Mouse (Mus musculus) heart, postnatal 0 days (tissue): ENCODE measurements around the gene Tarsl2. TPM values are rescaled to one million over a fixed set of nuclear protein-coding genes. Genes with fewer than 3 reads are reported as not detected.

Experiments used
- ATAC-seq: fragments of 200-750 bp; cut with Nextera tagmentation; 2 replicates; pipeline ENCODE4 v1.8.0; 2017; ENCODE audit warnings: low read depth, moderate number of reproducible peaks, moderate library complexity; ENCODE audit not compliant: insufficient read depth
- DNase-seq: peaks from one replicate; pipeline ENCODE4 v3.0.0-alpha.2; 2016; ENCODE audit warnings: low spot score
- H3K27ac ChIP-seq: fragments of 300-500 bp; sonication (generic); 2 replicates; pipeline ENCODE4 v1.5.1; 2014; ENCODE audit warnings: low read depth, mild to moderate bottlenecking
- H3K27me3 ChIP-seq: fragments of 300-500 bp; sonication (generic); 2 replicates; pipeline ENCODE4 v1.6.1; 2014; ENCODE audit warnings: low read length, mixed read lengths; ENCODE audit not compliant: control insufficient read depth, insufficient read depth
- H3K36me3 ChIP-seq: fragments of 300-500 bp; sonication (generic); replicated peaks from 2 replicates; pipeline ENCODE4 v1.6.1; 2014; ENCODE audit warnings: low read length, mixed read lengths; ENCODE audit not compliant: control insufficient read depth, insufficient read depth
- H3K4me1 ChIP-seq: fragments of 300-500 bp; sonication (generic); 2 replicates; pipeline ENCODE4 v1.6.1; 2014; ENCODE audit warnings: antibody characterized with exemption; ENCODE audit not compliant: control insufficient read depth, insufficient read depth
- H3K4me2 ChIP-seq: fragments of 300-500 bp; sonication (generic); 2 replicates; pipeline ENCODE4 v1.6.1; 2014; ENCODE audit warnings: low read depth, mild to moderate bottlenecking, low read length, moderate library complexity
- H3K4me3 ChIP-seq: fragments of 300-500 bp; sonication (generic); 2 replicates; pipeline ENCODE4 v1.5.1; 2014; ENCODE audit warnings: low read depth, low read length
- H3K9ac ChIP-seq: fragments of 300-500 bp; sonication (generic); replicated peaks from 2 replicates; pipeline ENCODE4 v1.6.1; 2014; ENCODE audit warnings: low read depth, low read length, mixed read lengths
- H3K9me3 ChIP-seq: fragments of 300-500 bp; sonication (generic); replicated peaks from 2 replicates; pipeline ENCODE4 v1.6.1; 2016; ENCODE audit warnings: low read length; ENCODE audit not compliant: control insufficient read depth
- CTCF ChIP-seq: IDR thresholded peaks from 2 replicates; pipeline ENCODE4 v1.5.1; 2016; ENCODE audit warnings: antibody characterized with exemption, control low read depth, low read depth
- EP300 ChIP-seq: IDR thresholded peaks from 2 replicates; pipeline ENCODE4 v1.6.1; 2016; ENCODE audit warnings: antibody characterized with exemption, low read depth
- WGBS: fragments of 180-500 bp; shearing (Covaris S2); extraction: QIAGEN DNeasy Blood & Tissue Kit; methylation state at CpG from one replicate; pipeline ENCODE4 v1.1.7; 2014; 5-methylcytosine and 5-hydroxymethylcytosine counted together
- polyA plus RNA-seq: library from polyadenylated mRNA; unstranded; fragments of >200 nt; fragmentation: Nextera tagmentation; extraction: Ambion mirVana; gene quantifications from 2 replicates; pipeline ENCODE4 v1.2.1, GENCODE M21; 2015
- total RNA-seq: library from RNA; depleted of rRNA; stranded (reverse); fragments of >200 nt; gene quantifications from 2 replicates; pipeline ENCODE4 v1.2.3, GENCODE M21; 2014; ENCODE audit warnings: low replicate concordance

Gene Tarsl2
- total and polyA plus RNA-seq, 2 experiments from 2014 or later, result 15.8 to 17.6 TPM

DNA sequence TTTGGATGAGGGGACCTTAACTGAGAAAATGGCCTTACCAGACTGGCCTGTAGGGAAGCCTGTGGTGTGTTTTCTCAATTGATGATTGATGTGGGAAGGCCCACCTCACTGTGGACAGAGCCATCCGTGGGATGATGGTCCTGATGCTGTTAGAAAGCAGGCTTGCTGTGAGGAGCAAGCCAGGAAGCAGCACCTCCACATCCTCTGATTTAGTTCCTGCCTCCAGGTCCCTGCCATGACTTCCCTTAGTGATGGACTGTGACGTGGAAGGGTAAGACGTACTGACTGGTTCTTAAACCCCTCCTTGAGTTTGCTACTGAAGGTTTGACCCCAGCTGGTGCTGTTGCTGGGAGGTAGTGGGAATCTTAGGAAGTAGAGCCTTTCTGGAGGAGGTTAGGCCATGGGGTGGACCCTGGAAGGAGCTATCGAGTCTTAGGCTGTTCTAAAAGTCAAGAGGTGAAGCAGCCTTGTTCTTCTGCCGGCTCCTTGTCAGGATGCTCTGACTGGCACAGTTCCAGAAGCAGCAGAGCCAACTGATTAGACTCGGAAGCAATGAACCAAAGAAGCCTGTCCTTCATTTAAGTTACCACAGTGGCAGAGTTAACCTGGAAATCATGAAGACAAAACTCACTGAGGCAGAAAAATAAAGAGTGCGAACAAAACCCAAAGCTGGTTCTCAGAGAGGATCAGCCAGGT lies 34.4 kb downstream of the Tarsl2 start:
- TF ChIP-seq CTCF (no peak), EP300 (no peak)
- WGBS, result 60% methylated on average over 7 of the region's 7 CpGs
- H3K9ac ChIP-seq, result no peak overlapping the region
- no peaks in the 10 kb centered on the region for H3K4me1 ChIP-seq
- H3K36me3 ChIP-seq, result peaks cover 44% of the 10 kb centered on the region
- H3K4me2 ChIP-seq, result no peak overlapping the region
- H3K27me3 ChIP-seq, result no peaks in the 10 kb centered on the region
- ATAC-seq, result no peak
- DNase-seq, result no peak
- H3K27ac ChIP-seq, result no peak overlapping the region
- no peak overlapping the region for H3K4me3 ChIP-seq
- no peaks in the 10 kb centered on the region for H3K9me3 ChIP-seq

DNA sequence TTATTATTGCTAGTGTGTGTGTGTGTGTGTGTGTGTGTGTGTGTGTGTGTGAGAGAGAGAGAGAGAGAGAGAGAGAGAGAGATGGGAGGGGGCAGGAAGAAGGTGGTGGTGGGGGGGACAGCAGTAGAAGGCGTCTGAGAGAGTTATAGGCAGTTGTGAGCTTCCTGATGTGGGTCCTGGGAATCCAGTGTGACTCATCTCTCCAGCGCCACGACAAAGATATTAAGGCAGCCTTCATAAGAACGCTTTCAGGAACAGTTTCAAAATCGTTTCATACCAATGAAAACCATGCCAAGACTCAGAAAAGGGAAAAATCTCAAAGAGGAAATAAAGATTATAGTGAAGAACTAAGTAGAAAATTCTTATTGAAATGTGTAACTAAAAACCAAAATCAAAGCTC lies 36.5 kb downstream of the Tarsl2 start:
- Histone ChIP-seq H3K36me3 (peaks cover 38% of the 10 kb centered on the region), H3K4me2 (no peak overlapping the region), H3K27ac (no peak overlapping the region), H3K27me3 (no peaks in the 10 kb centered on the region), H3K9ac (no peak overlapping the region), H3K4me3 (no peak overlapping the region), H3K4me1 (no peaks in the 10 kb centered on the region), H3K9me3 (no peaks in the 10 kb centered on the region)
- ATAC-seq, result no peak
- WGBS, result 43% methylated on average over 5 of the region's 5 CpGs
- no peak for DNase-seq
- TF ChIP-seq CTCF, result no peak
- TF ChIP-seq EP300, result no peak

DNA sequence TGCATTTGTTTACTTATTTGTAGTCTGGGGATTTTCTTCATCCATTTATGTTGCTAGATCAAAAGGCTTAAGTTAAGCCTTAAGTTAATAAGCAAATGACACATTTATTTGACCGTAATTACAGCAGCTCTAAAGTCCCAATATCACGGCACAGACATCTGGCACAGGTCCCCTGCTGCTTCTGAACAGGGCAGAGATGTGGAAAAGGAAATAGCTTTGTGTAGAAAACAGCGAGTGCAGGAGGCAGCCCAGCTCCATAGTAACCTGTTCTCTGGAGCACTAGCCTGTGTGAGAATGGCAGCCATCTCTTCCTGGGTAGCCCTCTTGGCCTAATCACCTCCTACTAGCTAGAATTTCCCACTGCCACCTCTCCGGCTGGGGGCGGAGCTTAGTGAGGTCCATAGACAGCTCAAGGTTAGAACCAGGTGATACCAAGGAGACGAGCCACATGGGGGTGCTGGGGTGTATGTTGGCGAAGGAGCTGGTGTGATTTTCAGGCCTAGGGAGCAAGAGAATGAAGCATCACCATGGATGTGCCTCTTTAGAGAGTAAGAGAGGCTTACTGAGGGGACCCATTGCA lies 39.6 kb downstream of the Tarsl2 start:
- TF ChIP-seq CTCF, result no peak
- TF ChIP-seq EP300, result no peak
- no peaks in the 10 kb centered on the region for H3K9me3 ChIP-seq
- no peak overlapping the region for H3K27ac ChIP-seq
- H3K4me1 ChIP-seq, result no peaks in the 10 kb centered on the region
- no peak overlapping the region for H3K4me3 ChIP-seq
- ATAC-seq, result no peak
- no peak overlapping the region for H3K4me2 ChIP-seq
- H3K27me3 ChIP-seq, result no peaks in the 10 kb centered on the region
- 69% methylated on average over 7 of the region's 7 CpGs for whole genome bisulfite sequencing
- H3K9ac ChIP-seq, result no peak overlapping the region
- DNase-seq, result no peak
- H3K36me3 ChIP-seq, result peaks cover 21% of the 10 kb centered on the region

DNA sequence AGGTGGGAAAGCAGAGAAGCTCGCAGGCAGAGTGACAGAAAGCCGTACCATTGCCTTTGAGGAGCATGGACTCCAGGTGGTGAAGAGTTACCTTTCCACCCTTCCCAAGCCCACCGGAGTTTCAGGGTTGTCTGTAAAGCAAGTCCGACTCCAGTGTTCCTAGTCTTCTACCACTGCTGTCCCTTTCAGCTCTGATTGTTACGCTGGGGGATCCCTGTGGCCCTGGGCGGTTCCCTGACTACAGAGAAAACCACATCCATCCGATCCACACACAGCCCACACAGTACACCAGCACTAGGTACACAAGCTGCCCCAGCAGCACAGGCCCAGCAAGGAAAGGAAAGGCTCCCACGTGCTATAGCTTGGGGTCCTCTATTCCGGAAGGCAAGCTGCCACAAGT lies 42.0 kb downstream of the Tarsl2 start:
- no peaks in the 10 kb centered on the region for H3K9me3 ChIP-seq
- no peak for ATAC-seq
- no peak for DNase-seq
- H3K27me3 ChIP-seq, result no peaks in the 10 kb centered on the region
- H3K4me2 ChIP-seq, result no peak overlapping the region
- H3K9ac ChIP-seq, result no peak overlapping the region
- TF ChIP-seq EP300 (no peak), CTCF (no peak)
- no peak overlapping the region for H3K27ac ChIP-seq
- H3K36me3 ChIP-seq, result peaks cover 24% of the 10 kb centered on the region
- 89% methylated on average over 9 of the region's 9 CpGs for WGBS
- H3K4me3 ChIP-seq, result no peak overlapping the region
- H3K4me1 ChIP-seq, result no peaks in the 10 kb centered on the region

DNA sequence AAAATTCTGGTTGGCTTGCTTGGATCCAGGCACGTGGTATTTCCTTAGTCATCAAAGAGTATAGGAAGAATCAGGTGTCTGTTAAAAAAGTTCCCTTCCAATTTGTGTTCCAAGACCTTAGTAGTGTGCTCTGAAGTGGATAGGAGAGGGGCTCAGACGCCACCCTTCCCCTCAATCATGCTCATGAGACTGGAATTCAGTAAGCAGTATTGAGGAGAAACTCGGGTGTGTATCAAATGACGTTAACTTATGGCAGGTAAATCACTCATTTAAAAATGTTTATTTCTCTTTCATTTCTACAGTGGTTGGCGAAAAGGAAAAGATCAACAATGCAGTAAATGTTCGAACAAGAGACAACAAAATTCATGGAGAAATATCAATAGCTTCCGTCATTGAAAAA lies 46.2 kb downstream of the Tarsl2 start, which contains the start of gene Tm2d3:
TSS of gene Tm2d3 (plus strand) at position 301 of the 400 bp plus-strand sequence.
- Histone ChIP-seq H3K9ac (no peak within 1 kb of the TSS), H3K27me3 (no peaks in the 10 kb centered on the region), H3K4me2 (no peak within 1 kb of the TSS), H3K4me1 (peaks cover 6% of the 10 kb centered on the region; the same call in 1 of the 2 replicates), H3K36me3 (peaks cover 21% of the 10 kb centered on the region; the same call in 1 of the 2 replicates), H3K9me3 (no peaks in the 10 kb centered on the region), H3K4me3 (no peak within 1 kb of the TSS), H3K27ac (no peak within 1 kb of the TSS)
- no peak for DNase-seq
- WGBS, result 83% methylated on average over 7 of the region's 7 CpGs
- TF ChIP-seq EP300, result no peak
- TF ChIP-seq CTCF, result no peak
- ATAC-seq, result no peak
